ENCODE assay signal across 12 mouse cellular contexts in genomic region chr19:44674621-44675245, GRCm38 (mm10).
DNase-seq lines count a peak whose midpoint lies in the region; ATAC-seq and TF ChIP-seq lines count a peak whose summit lies in the region.
"Had no signal": no experiment of that assay in that cellular context is flagged by ENCODE, and none has a peak within 500 bp of the region (broad histone marks: within the 10 kb centered on the region; RNA-seq: fewer than 3 reads in every experiment).

No protein-coding gene starts in this region.

- H3K27me3 ChIP-seq in heart, embryonic 12.5 days (replicated peaks), result peaks cover 99% of the 10 kb centered on the region
- H3K27me3 ChIP-seq in limb, embryonic 12.5 days, result peaks cover 100% of the 10 kb centered on the region
- H3K27me3 ChIP-seq in lung, postnatal 0 days (replicated peaks; ENCODE audit: insufficient read depth, low read length), result peaks cover 72% of the 10 kb centered on the region

- H3K4me2 ChIP-seq in heart, embryonic 12.5 days, result peak overlapping the region; percentile 24; the same call in 1 of the 2 replicates
- peak overlapping the region; percentile 28 for H3K4me2 ChIP-seq in limb, embryonic 12.5 days
- no peak overlapping the region for H3K4me2 ChIP-seq in lung, postnatal 0 days (replicated peaks; ENCODE audit: low read depth, low read length)
- H3K4me2 ChIP-seq: liver, embryonic 15.5 days had no signal

- no peak overlapping the region for H3K9ac ChIP-seq in heart, embryonic 12.5 days
- no peak overlapping the region for H3K9ac ChIP-seq in limb, embryonic 12.5 days (replicated peaks)
- no peak overlapping the region for H3K9ac ChIP-seq in lung, postnatal 0 days (replicated peaks; ENCODE audit: low read depth)
- H3K9ac ChIP-seq: liver, embryonic 15.5 days had no signal

- no peaks in the 10 kb centered on the region for H3K36me3 ChIP-seq in heart, embryonic 12.5 days
- no peaks in the 10 kb centered on the region for H3K36me3 ChIP-seq in limb, embryonic 12.5 days
- no peaks in the 10 kb centered on the region for H3K36me3 ChIP-seq in lung, postnatal 0 days (ENCODE audit: insufficient read depth, low read length)
- H3K36me3 ChIP-seq: liver, embryonic 15.5 days had no signal

- peaks cover 20% of the 10 kb centered on the region for H3K4me1 ChIP-seq in heart, embryonic 12.5 days (replicated peaks)
- peaks cover 26% of the 10 kb centered on the region for H3K4me1 ChIP-seq in limb, embryonic 12.5 days (replicated peaks)
- no peaks in the 10 kb centered on the region for H3K4me1 ChIP-seq in lung, postnatal 0 days (ENCODE audit: insufficient read depth, low read depth, low read length)

- H3K9me3 ChIP-seq in heart, embryonic 12.5 days (replicated peaks), result no peaks in the 10 kb centered on the region
- H3K9me3 ChIP-seq in limb, embryonic 12.5 days, result no peaks in the 10 kb centered on the region
- H3K9me3 ChIP-seq in lung, postnatal 0 days (ENCODE audit: low read length), result no peaks in the 10 kb centered on the region
- H3K9me3 ChIP-seq: liver, embryonic 15.5 days had no signal

- no peak overlapping the region for H3K27ac ChIP-seq in heart, embryonic 12.5 days (ENCODE audit: poor library complexity, severe bottlenecking)
- H3K27ac ChIP-seq in limb, embryonic 12.5 days, result no peak overlapping the region
- no peak overlapping the region for H3K27ac ChIP-seq in lung, postnatal 0 days (ENCODE audit: low read length)
- H3K27ac ChIP-seq: liver, embryonic 15.5 days had no signal

- TF ChIP-seq CTCF in lung, postnatal 0 days (IDR thresholded peaks at IDR 0.05), result no peak

- ATAC-seq in heart, embryonic 12.5 days (ENCODE audit: insufficient number of reproducible peaks, low FRiP score), result no peak
- ATAC-seq in limb, embryonic 12.5 days (ENCODE audit: insufficient number of reproducible peaks, insufficient read depth, low FRiP score, low TSS enrichment, low read depth), result no peak
- no peak for ATAC-seq in erythroblast, adult 5-6 weeks (replicated peaks; ENCODE audit: low FRiP score, poor library complexity, severe bottlenecking)
- no peak for ATAC-seq in lung, postnatal 0 days

- H3K4me3 ChIP-seq in heart, embryonic 12.5 days, result peak overlapping the region; percentile 8; the same call in 1 of the 2 replicates
- peak overlapping the region; percentile 16; the same call in 1 of the 2 replicates for H3K4me3 ChIP-seq in limb, embryonic 12.5 days (replicated peaks)
- H3K4me3 ChIP-seq in lung, postnatal 0 days (ENCODE audit: low read depth, low read length), result no peak overlapping the region
- H3K4me3 ChIP-seq: liver, embryonic 15.5 days had no signal

- no peak for DNase-seq in heart, postnatal 36 days
- peak; percentile 20 for DNase-seq in right cerebral cortex, postnatal 4 days
- no peak for DNase-seq in right cerebral cortex, postnatal 14 days
- no peak for DNase-seq in retina, embryonic 14.5 days (ENCODE audit: low spot score)
- DNase-seq in lung, postnatal 0 days (ENCODE audit: low spot score), result no peak
- DNase-seq: cerebellum, adult 8-10 months; gastrocnemius, postnatal 10 days; kidney, postnatal 25 days had no signal

- TF ChIP-seq EP300 in lung, postnatal 0 days (IDR thresholded peaks at IDR 0.05), result no peak

- intact Hi-C loops in heart, postnatal 36 days (cut with DNase I), result no loop called here

- WGBS in heart, embryonic 12.5 days, result 10% methylated on average over 45 of the region's 45 CpGs
- 8% methylated on average over 45 of the region's 45 CpGs for WGBS in limb, embryonic 12.5 days
- WGBS in lung, postnatal 0 days, result 8% methylated on average over 45 of the region's 45 CpGs
